Mouse (Mus musculus) embryonic facial prominence, embryonic 14.5 days (tissue): ENCODE results near the gene Cela2a. TPM values are rescaled to one million over a fixed set of nuclear protein-coding genes. Genes with fewer than 3 reads are reported as not detected.

Experiments
- ATAC-seq: fragments of 200-750 bp; cut with Nextera tagmentation; 2 replicates; pipeline ENCODE4 v1.8.0; 2017; ENCODE audit warnings: low read depth, moderate number of reproducible peaks, moderate TSS enrichment
- DNase-seq: peaks from one replicate; pipeline ENCODE4 v3.0.0-alpha.2; 2015; ENCODE audit warnings: low spot score
- H3K27ac ChIP-seq: fragments of 300-500 bp; sonication (generic); replicated peaks from 2 replicates; pipeline ENCODE4 v1.5.1; 2014; ENCODE audit warnings: low read depth, mild to moderate bottlenecking, low read length, moderate library complexity
- H3K27me3 ChIP-seq: fragments of 300-500 bp; sonication (generic); replicated peaks from 2 replicates; pipeline ENCODE4 v1.6.1; 2014; ENCODE audit warnings: low read length; ENCODE audit not compliant: control insufficient read depth, insufficient read depth
- H3K36me3 ChIP-seq: fragments of 300-500 bp; sonication (generic); 2 replicates; pipeline ENCODE4 v1.6.1; 2014; ENCODE audit warnings: low read length, mixed read lengths; ENCODE audit not compliant: control insufficient read depth, insufficient read depth
- H3K4me1 ChIP-seq: fragments of 300-500 bp; sonication (generic); 2 replicates; pipeline ENCODE4 v1.6.1; 2014; ENCODE audit warnings: antibody characterized with exemption, low read length; ENCODE audit not compliant: control insufficient read depth, insufficient read depth
- H3K4me2 ChIP-seq: fragments of 300-500 bp; sonication (generic); 2 replicates; pipeline ENCODE4 v1.6.1; 2014; ENCODE audit warnings: low read depth, mild to moderate bottlenecking, low read length, moderate library complexity, mixed read lengths
- H3K4me3 ChIP-seq: fragments of 300-500 bp; sonication (generic); 2 replicates; pipeline ENCODE4 v1.5.1; 2014; ENCODE audit warnings: low read depth, mild to moderate bottlenecking, low read length
- H3K9ac ChIP-seq: fragments of 300-500 bp; sonication (generic); 2 replicates; pipeline ENCODE4 v1.6.1; 2014; ENCODE audit warnings: low read depth, mild to moderate bottlenecking, low read length, moderate library complexity, mixed read lengths
- H3K9me3 ChIP-seq: fragments of 300-500 bp; sonication (generic); 2 replicates; pipeline ENCODE4 v1.6.1; 2016; ENCODE audit warnings: low read length; ENCODE audit not compliant: control insufficient read depth
- WGBS: fragments of 180-500 bp; shearing (Covaris S2); extraction: QIAGEN DNeasy Blood & Tissue Kit; methylation state at CpG from one replicate; pipeline ENCODE4 v1.1.7; 2014; 5-methylcytosine and 5-hydroxymethylcytosine counted together
- polyA plus RNA-seq: library from polyadenylated mRNA; unstranded; fragments of >200 nt; fragmentation: Nextera tagmentation; extraction: Ambion mirVana; gene quantifications from 2 replicates; pipeline ENCODE4 v1.2.1, GENCODE M21; 2014

The Cela2a gene
- polyA plus RNA-seq, 1 experiment from 2014 or later, result not detected

DNA sequence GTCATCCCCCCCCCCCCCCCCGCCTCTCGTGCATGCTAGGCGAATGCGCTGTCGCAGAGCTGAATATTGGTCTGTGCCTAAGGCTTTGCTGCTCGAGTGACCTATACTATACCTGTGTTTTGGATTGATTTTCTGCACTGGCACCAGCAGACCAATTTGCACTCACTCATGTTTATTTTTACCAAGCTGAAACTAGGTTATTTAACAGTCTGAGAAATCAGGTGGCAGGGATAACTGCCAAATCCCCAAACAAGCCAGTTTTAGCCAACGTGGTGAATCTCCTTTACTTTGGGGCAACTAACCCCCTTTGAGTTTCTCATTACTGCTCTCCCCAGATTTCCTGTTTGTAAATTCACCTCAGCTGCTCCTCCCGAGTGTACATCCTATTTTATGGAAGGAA lies 34.0 kb downstream of the Cela2a start:
- Histone ChIP-seq H3K27me3 (no peaks in the 10 kb centered on the region), H3K4me1 (peaks cover 12% of the 10 kb centered on the region; the same call in 1 of the 2 replicates), H3K9me3 (no peaks in the 10 kb centered on the region), H3K36me3 (peaks cover 20% of the 10 kb centered on the region), H3K9ac (no peak overlapping the region), H3K4me2 (no peak overlapping the region), H3K27ac (no peak overlapping the region), H3K4me3 (no peak overlapping the region)
- DNase-seq (no peak), ATAC-seq (no peak)
- 79% methylated on average over 8 of the region's 8 CpGs for WGBS

DNA sequence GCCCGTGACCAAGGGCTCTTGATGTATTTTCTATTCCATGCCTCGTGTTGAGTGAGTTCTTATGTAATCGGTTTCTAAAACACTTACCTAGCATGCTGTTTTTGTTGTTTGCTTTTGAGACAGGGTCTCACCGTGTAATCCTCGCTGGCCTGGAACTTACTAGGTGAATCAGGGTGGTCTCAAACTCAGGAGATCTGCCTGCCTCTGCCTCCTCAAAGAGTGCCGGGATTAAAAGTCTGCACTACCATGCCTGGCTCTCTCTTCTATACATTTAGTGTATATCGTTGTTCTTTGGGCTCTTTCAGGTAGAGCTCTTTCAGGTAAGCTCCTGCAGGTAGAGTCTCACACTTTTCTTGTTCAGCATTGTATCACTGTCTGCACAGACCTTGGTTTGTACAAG lies 34.5 kb downstream of the Cela2a start:
- Histone ChIP-seq H3K9ac (no peak overlapping the region), H3K27me3 (no peaks in the 10 kb centered on the region), H3K36me3 (peaks cover 16% of the 10 kb centered on the region), H3K4me1 (peaks cover 12% of the 10 kb centered on the region; the same call in 1 of the 2 replicates), H3K9me3 (no peaks in the 10 kb centered on the region), H3K4me2 (no peak overlapping the region), H3K27ac (no peak overlapping the region), H3K4me3 (no peak overlapping the region)
- WGBS, result 92% methylated on average over 7 of the region's 7 CpGs
- no peak for DNase-seq
- no peak for ATAC-seq

- peak within 1 kb of the TSS; percentile 82 for H3K27ac ChIP-seq
- no peaks in the 10 kb centered on the region for H3K27me3 ChIP-seq
- H3K9ac ChIP-seq, result peak within 1 kb of the TSS; percentile 94
- H3K9me3 ChIP-seq, result no peaks in the 10 kb centered on the region
- under 1% methylated on average over 25 of the region's 42 CpGs for WGBS
- DNase-seq (peak; percentile 100), ATAC-seq (peak; percentile 91)
- H3K4me1 ChIP-seq, result peaks cover 12% of the 10 kb centered on the region; the same call in 1 of the 2 replicates
- H3K4me3 ChIP-seq, result peak within 1 kb of the TSS; percentile 90
- H3K4me2 ChIP-seq, result peak within 1 kb of the TSS; percentile 82
- H3K36me3 ChIP-seq, result peaks cover 25% of the 10 kb centered on the region
Measured at GRCm38 (mm10) chr4:141790524-141790990, 35.4 kb downstream of the Cela2a start, which contains the start of gene Dnajc16. Gene Dnajc16, minus strand, starts transcription at chr4:141790931.

DNA sequence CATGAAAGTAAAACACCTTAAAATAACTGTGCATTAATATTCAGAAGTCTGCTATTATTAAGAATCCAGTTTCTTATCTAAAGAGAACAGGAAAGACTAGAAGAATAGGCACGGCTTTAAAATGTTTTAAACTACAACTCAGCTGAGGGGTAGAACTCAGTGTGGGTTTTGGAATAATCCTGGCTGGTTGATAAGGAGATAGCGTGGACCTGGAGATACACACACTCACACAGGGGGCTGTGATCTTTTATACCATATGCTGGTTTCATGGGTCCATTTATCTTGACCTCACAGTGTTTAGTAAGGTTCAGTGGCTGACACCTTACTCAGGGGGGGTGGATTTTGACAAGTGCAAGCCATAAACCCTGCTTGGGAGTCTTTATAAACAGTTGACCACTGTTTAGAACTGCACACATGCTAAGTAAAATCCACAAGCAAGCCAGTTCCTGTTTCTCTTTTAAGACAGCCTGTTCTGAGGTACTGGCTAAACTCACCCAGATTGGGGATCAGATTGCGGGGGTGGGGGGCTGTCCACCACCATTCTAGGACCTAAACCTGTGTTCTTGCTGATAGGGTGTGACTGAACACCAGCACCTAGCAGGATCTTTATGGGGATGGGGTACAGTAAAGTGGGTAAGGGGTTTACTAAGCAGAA lies 36.3 kb downstream of the Cela2a start:
- peak overlapping the region; percentile 82 for H3K27ac ChIP-seq
- peaks cover 6% of the 10 kb centered on the region; the same call in 1 of the 2 replicates for H3K4me1 ChIP-seq
- no peak for DNase-seq
- H3K4me2 ChIP-seq, result peak overlapping the region; percentile 82
- no peak for ATAC-seq
- no peaks in the 10 kb centered on the region for H3K27me3 ChIP-seq
- H3K9ac ChIP-seq, result peak overlapping the region; percentile 94
- peaks cover 31% of the 10 kb centered on the region for H3K36me3 ChIP-seq
- 54% methylated on average over 3 of the region's 3 CpGs for WGBS
- H3K4me3 ChIP-seq, result peak overlapping the region; percentile 90
- H3K9me3 ChIP-seq, result no peaks in the 10 kb centered on the region

- peaks cover 54% of the 10 kb centered on the region for H3K36me3 ChIP-seq
- no peaks in the 10 kb centered on the region for H3K9me3 ChIP-seq
- ATAC-seq (no peak), DNase-seq (no peak)
- H3K9ac ChIP-seq, result no peak overlapping the region
- 0 out of 2 replicates have a peak, but pooled peaks cover 3% of the 10 kb centered on the region for H3K4me1 ChIP-seq
- H3K27me3 ChIP-seq, result no peaks in the 10 kb centered on the region
- no peak overlapping the region for H3K4me2 ChIP-seq
- 91% methylated on average over 7 of the region's 7 CpGs for WGBS
- H3K27ac ChIP-seq, result 0 out of 2 replicates have a peak overlapping the region, but pooled peaks have one; percentile 28
- H3K4me3 ChIP-seq, result no peak overlapping the region
Measured at GRCm38 (mm10) chr4:141787462-141787861, 38.5 kb downstream of the Cela2a start.

- 71% methylated on average over 6 of the region's 6 CpGs for WGBS
- no peak overlapping the region for H3K4me2 ChIP-seq
- H3K36me3 ChIP-seq, result peaks cover 58% of the 10 kb centered on the region
- no peak overlapping the region for H3K9ac ChIP-seq
- no peak overlapping the region for H3K4me3 ChIP-seq
- 0 out of 2 replicates have a peak, but pooled peaks cover 3% of the 10 kb centered on the region for H3K4me1 ChIP-seq
- no peak overlapping the region for H3K27ac ChIP-seq
- DNase-seq (peak; percentile 13), ATAC-seq (no peak)
- no peaks in the 10 kb centered on the region for H3K9me3 ChIP-seq
- no peaks in the 10 kb centered on the region for H3K27me3 ChIP-seq
Measured at GRCm38 (mm10) chr4:141787046-141787445, 38.9 kb downstream of the Cela2a start.

GRCm38 (mm10) chr4:141786141-141786540 lies 39.8 kb downstream of the Cela2a start:
- H3K4me1 ChIP-seq, result 0 out of 2 replicates have a peak, but pooled peaks cover 3% of the 10 kb centered on the region
- H3K9me3 ChIP-seq, result no peaks in the 10 kb centered on the region
- no peak overlapping the region for H3K4me2 ChIP-seq
- ATAC-seq (no peak), DNase-seq (no peak)
- H3K27ac ChIP-seq, result no peak overlapping the region
- no peak overlapping the region for H3K9ac ChIP-seq
- no peaks in the 10 kb centered on the region for H3K27me3 ChIP-seq
- H3K36me3 ChIP-seq, result peaks cover 67% of the 10 kb centered on the region
- WGBS, result 90% methylated on average over 13 of the region's 13 CpGs
- no peak overlapping the region for H3K4me3 ChIP-seq

DNA sequence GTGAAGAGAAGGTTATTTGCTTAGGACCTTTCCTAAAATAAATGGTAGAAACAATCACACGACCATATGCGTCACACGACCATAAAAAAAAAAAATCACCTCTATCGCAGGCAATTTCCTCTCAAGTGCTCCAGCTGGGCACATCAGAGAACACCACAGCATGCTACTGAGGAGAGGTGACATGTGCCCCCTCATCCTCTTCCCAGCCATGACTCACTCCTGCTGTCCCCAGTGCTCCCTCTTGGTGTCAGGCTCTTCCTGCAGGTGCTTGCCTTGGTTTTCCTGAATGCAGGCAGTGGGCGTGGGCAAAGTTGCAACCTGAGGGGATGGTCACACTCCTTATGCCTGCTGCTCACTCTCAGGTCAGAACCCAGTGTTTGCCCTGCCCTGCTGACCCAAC lies 41.1 kb downstream of the Cela2a start:
- peaks cover 80% of the 10 kb centered on the region for H3K36me3 ChIP-seq

More for the DNA sequence above, 41.1 kb downstream of the Cela2a start:
- H3K27me3 ChIP-seq, result no peaks in the 10 kb centered on the region
- 0 out of 2 replicates have a peak, but pooled peaks cover 3% of the 10 kb centered on the region for H3K4me1 ChIP-seq
- 82% methylated on average over 5 of the region's 5 CpGs for WGBS
- no peak overlapping the region for H3K27ac ChIP-seq
- ATAC-seq, result no peak
- no peak overlapping the region for H3K4me3 ChIP-seq
- H3K4me2 ChIP-seq, result no peak overlapping the region
- H3K9ac ChIP-seq, result no peak overlapping the region
- H3K9me3 ChIP-seq, result no peaks in the 10 kb centered on the region
- no peak for DNase-seq
